Mouse (Mus musculus) heart, adult 2 months (tissue): ENCODE measurements around the gene Olfr1240. TPM values are rescaled to one million over a fixed set of nuclear protein-coding genes. Genes with fewer than 3 reads are reported as not detected.

Experiments
- DNase-seq, 2 experiments: peaks; one replicate each; pipeline ENCODE4 v3.0.0; 2021
- H3K27ac ChIP-seq: fragments of 200-600 bp; 2 replicates; pipeline ENCODE4 v1.8.1; 2022
- H3K27me3 ChIP-seq: fragments of 200-500 bp; 2 replicates; pipeline ENCODE4 v1.6.1; 2012; ENCODE audit warnings: mild to moderate bottlenecking, low read length, inconsistent platforms, mixed read lengths; ENCODE audit not compliant: control insufficient read depth, insufficient read depth
- H3K36me3 ChIP-seq: fragments of 200-500 bp; 2 replicates; pipeline ENCODE4 v1.6.1; 2012; ENCODE audit warnings: low read length, inconsistent platforms; ENCODE audit not compliant: control insufficient read depth, insufficient read depth
- H3K4me1 ChIP-seq: fragments of 200-500 bp; 2 replicates; pipeline ENCODE4 v1.6.1; 2011; ENCODE audit warnings: low read length; ENCODE audit not compliant: control insufficient read depth, insufficient read depth
- H3K4me3 ChIP-seq: fragments of 200-600 bp; 2 replicates; pipeline ENCODE4 v1.8.1; 2022
- H3K79me2 ChIP-seq: fragments of 200-500 bp; replicated peaks from 2 replicates; pipeline ENCODE4 v1.6.1; 2012; ENCODE audit warnings: mild to moderate bottlenecking, inconsistent platforms, low read length, moderate library complexity, mixed read lengths; ENCODE audit not compliant: control insufficient read depth, insufficient read depth
- H3K9ac ChIP-seq: fragments of 200-500 bp; 2 replicates; pipeline ENCODE4 v1.6.1; 2012; ENCODE audit warnings: low read depth, mild to moderate bottlenecking, control low read depth, inconsistent platforms, low read length, mixed read lengths
- CTCF ChIP-seq: fragments of 200-600 bp; IDR thresholded peaks from 2 replicates; pipeline ENCODE4 v1.8.1; 2022; ENCODE audit warnings: antibody characterized with exemption, mild to moderate bottlenecking, moderate library complexity
- EP300 ChIP-seq: fragments of 200-500 bp; IDR thresholded peaks from 2 replicates; pipeline ENCODE4 v1.6.1; 2011; ENCODE audit warnings: low read depth, low read length, control low read depth; ENCODE audit not compliant: insufficient read depth
- POLR2A ChIP-seq: fragments of 200-500 bp; IDR thresholded peaks from 2 replicates; pipeline ENCODE4 v1.6.1; 2011; ENCODE audit warnings: mild to moderate bottlenecking, low read depth, low read length, control low read depth; ENCODE audit not compliant: insufficient read depth
- WGBS: fragments of 180-500 bp; shearing (Covaris S2); methylation state at CpG from one replicate; pipeline ENCODE4 v1.1.7; 2018; 5-methylcytosine and 5-hydroxymethylcytosine counted together
- intact Hi-C: fragments of 180-260 bp; cut with DNase I; formaldehyde crosslinking; loops from one replicate; pipeline ENCODE4 v1.15.1; 2025
- long read RNA-seq: library from polyadenylated mRNA; stranded (forward); transcript quantifications from one replicate; pipeline ENCODE4 v2.0.0, GENCODE M21; 2021
- polyA plus RNA-seq: library from polyadenylated mRNA; depleted of rRNA; stranded (reverse); fragments of >200 nt; gene quantifications from 2 replicates; pipeline ENCODE4 v1.2.3, GENCODE M21; 2012; rRNA removed
- total RNA-seq, 2 experiments: library from RNA; stranded (reverse); gene quantifications; 2 replicates each; pipeline ENCODE4 v1.2.3; 2021

The Olfr1240 gene
- not detected for total RNA-seq
- polyA plus RNA-seq, result not detected in 2 replicates
- long read RNA-seq, result 0 reads

DNA sequence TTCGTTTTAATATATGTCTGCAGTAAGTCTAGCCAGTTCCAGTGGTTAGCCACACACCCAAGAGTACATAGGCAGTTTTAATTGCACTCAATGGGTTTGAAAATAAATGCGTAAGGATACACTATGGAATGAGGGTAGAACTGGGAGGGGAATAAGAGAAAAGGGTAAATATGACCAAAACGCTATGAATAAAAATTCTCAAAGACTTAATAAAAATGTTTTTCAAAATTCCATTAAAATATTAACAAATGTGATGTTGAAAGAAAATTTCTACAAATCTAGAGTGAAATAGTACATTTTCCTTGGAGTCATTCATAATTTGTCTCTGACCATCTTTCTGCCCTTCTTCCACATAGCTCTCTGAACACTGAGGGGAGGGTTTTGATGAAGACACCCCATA, at the start of gene Olfr1240:
Gene Olfr1240, minus strand, starts transcription at position 101 of the 400 bp plus-strand sequence.
- Histone ChIP-seq H3K9ac (no peak within 1 kb of the TSS), H3K4me1 (no peaks in the 10 kb centered on the region), H3K79me2 (no peaks in the 10 kb centered on the region), H3K4me3 (no peak within 1 kb of the TSS), H3K36me3 (no peaks in the 10 kb centered on the region), H3K27me3 (no peaks in the 10 kb centered on the region), H3K27ac (no peak within 1 kb of the TSS)
- 69% methylated on average over 3 of the region's 3 CpGs for WGBS
- DNase-seq, result no peak
- intact Hi-C loops, result no loop called here
- no peak for TF ChIP-seq CTCF
- TF ChIP-seq EP300, result no peak
- no peak for TF ChIP-seq POLR2A

DNA sequence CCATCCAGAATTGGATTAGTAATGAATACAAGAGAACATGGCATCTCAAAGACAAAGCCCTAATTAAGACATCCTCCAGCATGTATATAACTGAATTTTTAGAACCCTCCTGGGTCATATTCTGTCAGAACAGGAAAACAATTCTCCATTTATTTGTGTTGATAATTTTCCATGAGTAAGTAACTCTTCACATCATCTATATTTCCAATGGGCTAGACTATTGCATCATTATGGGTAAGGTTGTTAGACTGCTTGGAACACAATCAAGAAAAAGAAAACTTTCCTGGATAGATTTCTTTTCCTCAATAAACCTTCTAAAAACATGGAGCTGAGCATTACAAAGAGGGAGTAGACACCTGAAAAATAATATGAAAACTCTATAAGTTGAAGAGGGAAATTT, 44.2 kb upstream of the Olfr1240 start, which contains the start of gene Olfr1241:
Gene Olfr1241, minus strand, starts transcription at position 101 of the 400 bp plus-strand sequence.
- no peak for DNase-seq
- intact Hi-C loops, result no loop called here
- H3K27me3 ChIP-seq, result no peaks in the 10 kb centered on the region
- no peaks in the 10 kb centered on the region for H3K4me1 ChIP-seq
- no peak within 1 kb of the TSS for H3K27ac ChIP-seq
- no peak for TF ChIP-seq CTCF
- TF ChIP-seq POLR2A, result no peak
- H3K9ac ChIP-seq, result no peak within 1 kb of the TSS
- no peaks in the 10 kb centered on the region for H3K79me2 ChIP-seq
- no peaks in the 10 kb centered on the region for H3K36me3 ChIP-seq
- no peak within 1 kb of the TSS for H3K4me3 ChIP-seq

DNA sequence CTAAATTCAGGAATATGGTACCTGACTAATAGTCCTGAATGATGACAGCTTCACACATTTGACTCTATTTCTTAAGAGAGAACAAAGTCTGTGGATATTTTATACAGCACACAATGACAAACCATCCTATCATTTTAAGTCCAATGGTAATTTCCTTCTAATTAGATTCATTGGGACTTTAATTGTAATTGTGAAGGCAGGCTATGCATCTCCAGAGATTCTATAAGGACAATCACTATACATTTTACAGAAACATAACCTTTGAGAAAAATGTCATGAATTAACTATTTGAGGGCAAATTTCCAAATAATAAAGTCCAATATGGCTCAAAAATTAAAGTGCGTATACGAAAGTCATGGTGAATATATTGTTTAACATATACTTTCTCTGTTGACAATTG, 22.5 kb downstream of the Olfr1240 start, which contains the start of gene Olfr1239:
Gene Olfr1239, minus strand, starts transcription at position 101 of the 400 bp plus-strand sequence.
- Histone ChIP-seq H3K36me3 (no peaks in the 10 kb centered on the region), H3K4me3 (no peak within 1 kb of the TSS), H3K27ac (no peak within 1 kb of the TSS), H3K4me1 (no peaks in the 10 kb centered on the region), H3K9ac (no peak within 1 kb of the TSS), H3K27me3 (no peaks in the 10 kb centered on the region), H3K79me2 (no peaks in the 10 kb centered on the region)
- 90% methylated on average over 2 of the region's 2 CpGs for WGBS
- TF ChIP-seq POLR2A, result no peak
- TF ChIP-seq CTCF, result no peak
- no peak for TF ChIP-seq EP300
- DNase-seq, result no peak
- intact Hi-C loops, result no loop called here

GRCm38 (mm10) chr2:89414557-89414956, 28.2 kb downstream of the Olfr1240 start:
- no peaks in the 10 kb centered on the region for H3K4me1 ChIP-seq
- DNase-seq, result no peak
- WGBS, result 94% methylated on average over 1 of the region's 1 CpGs
- H3K9ac ChIP-seq, result no peak overlapping the region
- no peak overlapping the region for H3K27ac ChIP-seq
- no peaks in the 10 kb centered on the region for H3K79me2 ChIP-seq
- no peak overlapping the region for H3K4me3 ChIP-seq
- no peaks in the 10 kb centered on the region for H3K27me3 ChIP-seq
- intact Hi-C loops, result no loop called here
- H3K36me3 ChIP-seq, result no peaks in the 10 kb centered on the region
- TF ChIP-seq EP300, result no peak
- TF ChIP-seq POLR2A, result no peak
- no peak for TF ChIP-seq CTCF

DNA sequence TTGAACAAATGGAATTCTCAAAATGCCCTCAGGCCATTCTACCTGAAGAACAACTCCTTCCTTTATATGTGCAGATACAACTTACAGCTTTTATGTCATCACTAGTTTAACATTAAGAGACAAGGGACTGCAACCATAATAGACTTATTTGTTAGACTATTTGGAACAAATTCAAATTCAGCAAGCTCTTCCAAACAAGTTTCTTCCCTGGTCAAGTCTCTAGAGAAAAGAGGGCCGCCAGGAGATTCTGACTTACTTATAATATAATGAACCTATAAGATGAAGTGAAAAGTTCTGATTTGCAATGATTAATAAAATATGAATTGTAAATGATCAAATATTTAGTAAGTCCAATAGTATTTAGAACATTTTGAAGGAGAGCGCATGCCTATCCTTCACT, 33.2 kb downstream of the Olfr1240 start, which contains the start of gene Olfr1238:
Gene Olfr1238, minus strand, starts transcription at position 101 of the 400 bp plus-strand sequence.
- Histone ChIP-seq H3K4me1 (no peaks in the 10 kb centered on the region), H3K4me3 (no peak within 1 kb of the TSS), H3K36me3 (no peaks in the 10 kb centered on the region), H3K79me2 (no peaks in the 10 kb centered on the region), H3K27me3 (no peaks in the 10 kb centered on the region), H3K9ac (no peak within 1 kb of the TSS), H3K27ac (no peak within 1 kb of the TSS)
- DNase-seq, result no peak
- intact Hi-C loops, result no loop called here
- TF ChIP-seq EP300 (no peak), CTCF (no peak), POLR2A (no peak)
- WGBS, result 85% methylated on average over 2 of the region's 2 CpGs

DNA sequence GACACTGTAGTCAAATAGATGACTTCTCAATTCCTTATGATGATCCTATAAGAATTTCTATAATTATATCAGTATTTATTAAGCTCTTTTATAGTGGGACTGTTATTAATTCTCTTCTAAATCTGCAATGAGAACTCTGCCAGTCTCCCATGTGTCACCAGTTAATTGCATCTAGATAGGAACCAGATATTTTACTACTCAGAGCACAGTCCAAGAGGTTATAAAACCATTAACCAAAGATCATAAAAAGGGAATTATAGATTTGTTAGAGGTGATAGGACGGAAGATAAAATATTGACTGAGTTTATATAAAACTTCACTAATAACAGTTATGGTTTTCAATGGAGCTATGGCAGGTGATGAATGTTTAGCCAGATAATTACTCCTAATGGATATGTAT, 41.9 kb downstream of the Olfr1240 start:
- WGBS, result 67% methylated on average over 1 of the region's 1 CpGs
- no peak overlapping the region for H3K4me3 ChIP-seq
- intact Hi-C loops, result no loop called here
- TF ChIP-seq POLR2A (no peak), CTCF (no peak), EP300 (no peak)
- H3K79me2 ChIP-seq, result no peaks in the 10 kb centered on the region
- H3K9ac ChIP-seq, result no peak overlapping the region
- no peaks in the 10 kb centered on the region for H3K4me1 ChIP-seq
- H3K27ac ChIP-seq, result no peak overlapping the region
- no peaks in the 10 kb centered on the region for H3K36me3 ChIP-seq
- no peak for DNase-seq
- H3K27me3 ChIP-seq, result no peaks in the 10 kb centered on the region

Other genes starting within 250 kb of the Olfr1240 start
- not detected for gene Olfr1226, start 243.0 kb downstream of the Olfr1240 start, total RNA-seq
- gene Olfr1226, start 243.0 kb downstream of the Olfr1240 start, polyA plus RNA-seq, result not detected in 2 replicates
- gene Olfr1228, start 188.9 kb downstream of the Olfr1240 start, total RNA-seq, result not detected
- gene Olfr1228, start 188.9 kb downstream of the Olfr1240 start, polyA plus RNA-seq, result not detected in 2 replicates
- gene Olfr1229, start 155.0 kb downstream of the Olfr1240 start, total RNA-seq, result not detected
- not detected in 2 replicates for gene Olfr1229, start 155.0 kb downstream of the Olfr1240 start, polyA plus RNA-seq
- not detected for gene Olfr1230, start 145.7 kb downstream of the Olfr1240 start, total RNA-seq
- gene Olfr1230, start 145.7 kb downstream of the Olfr1240 start, polyA plus RNA-seq, result not detected in 2 replicates
- gene Olfr1231, start 135.9 kb downstream of the Olfr1240 start, total RNA-seq, result not detected
- not detected in 2 replicates for gene Olfr1231, start 135.9 kb downstream of the Olfr1240 start, polyA plus RNA-seq
- gene Olfr1232, start 113.3 kb downstream of the Olfr1240 start, total RNA-seq, result not detected
- not detected in 2 replicates for gene Olfr1232, start 113.3 kb downstream of the Olfr1240 start, polyA plus RNA-seq
- gene Olfr1233, start 100.6 kb downstream of the Olfr1240 start, total RNA-seq, result not detected
- not detected in 2 replicates for gene Olfr1233, start 100.6 kb downstream of the Olfr1240 start, polyA plus RNA-seq
- gene Olfr1234, start 78.1 kb downstream of the Olfr1240 start, total RNA-seq, result not detected
- not detected in 2 replicates for gene Olfr1234, start 78.1 kb downstream of the Olfr1240 start, polyA plus RNA-seq
- not detected for gene Olfr1238, start 33.3 kb downstream of the Olfr1240 start, total RNA-seq
- gene Olfr1238, start 33.3 kb downstream of the Olfr1240 start, polyA plus RNA-seq, result not detected in 2 replicates
- gene Olfr1239, start 22.6 kb downstream of the Olfr1240 start, total RNA-seq, result not detected
- gene Olfr1239, start 22.6 kb downstream of the Olfr1240 start, polyA plus RNA-seq, result not detected in 2 replicates
- gene Olfr1241, start 44.1 kb upstream of the Olfr1240 start, total RNA-seq, result not detected
- gene Olfr1241, start 44.1 kb upstream of the Olfr1240 start, polyA plus RNA-seq, result not detected in 2 replicates
- gene Olfr1242, start 55.3 kb upstream of the Olfr1240 start, total RNA-seq, result not detected
- not detected in 2 replicates for gene Olfr1242, start 55.3 kb upstream of the Olfr1240 start, polyA plus RNA-seq
- not detected for gene Olfr1243, start 88.5 kb upstream of the Olfr1240 start, total RNA-seq
- not detected in 2 replicates for gene Olfr1243, start 88.5 kb upstream of the Olfr1240 start, polyA plus RNA-seq
- gene Olfr1245, start 135.4 kb upstream of the Olfr1240 start, total RNA-seq, result not detected
- not detected in 2 replicates for gene Olfr1245, start 135.4 kb upstream of the Olfr1240 start, polyA plus RNA-seq
- gene Olfr1246, start 150.2 kb upstream of the Olfr1240 start, total RNA-seq, result not detected
- not detected in 2 replicates for gene Olfr1246, start 150.2 kb upstream of the Olfr1240 start, polyA plus RNA-seq
- not detected for gene Olfr1247, start 171.1 kb upstream of the Olfr1240 start, total RNA-seq
- gene Olfr1247, start 171.1 kb upstream of the Olfr1240 start, polyA plus RNA-seq, result not detected in 2 replicates
- gene Olfr1248, start 175.2 kb upstream of the Olfr1240 start, total RNA-seq, result not detected
- gene Olfr1248, start 175.2 kb upstream of the Olfr1240 start, polyA plus RNA-seq, result not detected in 2 replicates
- gene Olfr1249, start 192.0 kb upstream of the Olfr1240 start, total RNA-seq, result not detected
- not detected in 2 replicates for gene Olfr1249, start 192.0 kb upstream of the Olfr1240 start, polyA plus RNA-seq
- gene Olfr1250, start 218.5 kb upstream of the Olfr1240 start, total RNA-seq, result not detected
- gene Olfr1250, start 218.5 kb upstream of the Olfr1240 start, polyA plus RNA-seq, result not detected in 2 replicates
- gene Olfr1251, start 228.9 kb upstream of the Olfr1240 start, total RNA-seq, result not detected
- gene Olfr1251, start 228.9 kb upstream of the Olfr1240 start, polyA plus RNA-seq, result not detected in 2 replicates